Mouse (Mus musculus): Measurements from ENCODE around the gene Slc47a1.

The Slc47a1 gene

GRCm38 (mm10) chr11:61378651-61379050, 506 bp upstream of the Slc47a1 start:
- DNase-seq (ENCODE audit: extremely low spot score, low spot score): no peak

GRCm38 (mm10) chr11:61368668-61369067, 9.5 kb downstream of the Slc47a1 start:
- no peak for DNase-seq (ENCODE audit: extremely low spot score, low spot score)

- DNase-seq (ENCODE audit: extremely low spot score, low spot score): no peak
These were observed 11.4 kb downstream of the Slc47a1 start for GRCm38 (mm10) chr11:61366517-61367273.

- no peak for DNase-seq (ENCODE audit: extremely low spot score, low spot score)
These were observed 12.2 kb downstream of the Slc47a1 start for GRCm38 (mm10) chr11:61365938-61366337.

- DNase-seq (ENCODE audit: extremely low spot score, low spot score): no peak
These were observed 14.0 kb downstream of the Slc47a1 start for GRCm38 (mm10) chr11:61364096-61364495.

GRCm38 (mm10) chr11:61361515-61362190, 16.5 kb downstream of the Slc47a1 start:
- no peak for DNase-seq (ENCODE audit: extremely low spot score, low spot score)

- DNase-seq (ENCODE audit: extremely low spot score, low spot score): no peak
These were observed 21.5 kb downstream of the Slc47a1 start for GRCm38 (mm10) chr11:61356600-61356999.

GRCm38 (mm10) chr11:61356111-61356510, 22.0 kb downstream of the Slc47a1 start:
- DNase-seq (ENCODE audit: extremely low spot score, low spot score): no peak

GRCm38 (mm10) chr11:61355351-61355750, 22.8 kb downstream of the Slc47a1 start:
- no peak for DNase-seq (ENCODE audit: extremely low spot score, low spot score)

- DNase-seq (ENCODE audit: extremely low spot score, low spot score): no peak
These were observed 23.8 kb downstream of the Slc47a1 start for GRCm38 (mm10) chr11:61354346-61354745.

GRCm38 (mm10) chr11:61353038-61353437, 25.1 kb downstream of the Slc47a1 start:
- no peak for DNase-seq (ENCODE audit: extremely low spot score, low spot score)

GRCm38 (mm10) chr11:61352138-61352651, 25.9 kb downstream of the Slc47a1 start:
- DNase-seq (ENCODE audit: extremely low spot score, low spot score): no peak

GRCm38 (mm10) chr11:61349337-61349736, 28.8 kb downstream of the Slc47a1 start:
- peak; percentile 29 for DNase-seq (ENCODE audit: extremely low spot score, low spot score)

GRCm38 (mm10) chr11:61346133-61346532, 32.0 kb downstream of the Slc47a1 start:
- no peak for DNase-seq (ENCODE audit: extremely low spot score, low spot score)

GRCm38 (mm10) chr11:61342505-61343420, 35.4 kb downstream of the Slc47a1 start, which contains the start of gene Slc47a2:
TSS of gene Slc47a2 (minus strand) at chr11:61342860.
- peak; percentile 42 for DNase-seq (ENCODE audit: extremely low spot score, low spot score)

- DNase-seq (ENCODE audit: extremely low spot score, low spot score): peak; percentile 17
These were observed 36.2 kb downstream of the Slc47a1 start for GRCm38 (mm10) chr11:61341971-61342370.

GRCm38 (mm10) chr11:61341233-61341632, 36.9 kb downstream of the Slc47a1 start:
- no peak for DNase-seq (ENCODE audit: extremely low spot score, low spot score)

GRCm38 (mm10) chr11:61340374-61340773, 37.8 kb downstream of the Slc47a1 start:
- no peak for DNase-seq (ENCODE audit: extremely low spot score, low spot score)

GRCm38 (mm10) chr11:61337586-61337985, 40.6 kb downstream of the Slc47a1 start:
- no peak for DNase-seq (ENCODE audit: extremely low spot score, low spot score)

- no peak for DNase-seq (ENCODE audit: extremely low spot score, low spot score)
These were observed 57.0 kb downstream of the Slc47a1 start for GRCm38 (mm10) chr11:61320904-61321687.

All from neural tube, embryonic 10.5 days (tissue).